Mouse (Mus musculus): ENCODE measurements around the gene Mrpl18. TPM values are rescaled to one million over a fixed set of nuclear protein-coding genes. Genes with fewer than 3 reads are reported as not detected.
"Not testable (repeated sequence)": the region's sequence is repeated elsewhere in the genome, so short reads cannot be mapped to it uniquely, and the experiment has no call there.

Mrpl18 gene
- polyA plus RNA-seq, 1 experiment from 2014 or later = 95.2 TPM

DNA sequence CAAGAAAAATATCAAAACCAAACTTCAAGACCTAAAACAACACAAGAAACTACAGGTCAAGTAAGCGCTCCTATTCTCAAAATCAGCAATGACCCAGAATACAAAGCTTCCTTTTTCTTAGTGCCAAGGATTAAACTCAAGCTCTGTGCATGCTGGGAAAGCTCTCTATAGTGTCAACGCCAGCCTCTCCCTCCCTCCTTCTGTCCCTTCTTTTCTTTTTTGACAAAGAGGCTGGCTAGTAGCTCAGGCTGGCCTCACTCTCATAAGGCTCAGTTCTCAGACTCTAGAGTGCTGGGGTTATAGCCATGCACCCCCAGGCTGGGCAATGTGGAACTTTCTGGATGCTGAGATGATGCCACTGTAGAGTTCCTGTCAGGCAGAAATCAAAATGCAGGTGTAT, 21.9 kb upstream of the Mrpl18 start:
- peaks cover 25% of the 10 kb centered on the region for H3K4me1 ChIP-seq (replicated peaks)
- WGBS (ENCODE audit: insufficient replicate concordance) = 39% methylated on average over 2 of the region's 2 CpGs
- H3K9ac ChIP-seq = no peak overlapping the region
- ATAC-seq (ENCODE audit: insufficient read depth) = no peak
- no peak overlapping the region for H3K4me2 ChIP-seq
- H3K9me3 ChIP-seq (replicated peaks) = no peaks in the 10 kb centered on the region
- no peak overlapping the region for H3K4me3 ChIP-seq (replicated peaks)
- H3K27ac ChIP-seq (replicated peaks) = no peak overlapping the region
- H3K27me3 ChIP-seq = no peaks in the 10 kb centered on the region
- no peaks in the 10 kb centered on the region; the same call in none of the 2 replicates for H3K36me3 ChIP-seq (replicated peaks)

DNA sequence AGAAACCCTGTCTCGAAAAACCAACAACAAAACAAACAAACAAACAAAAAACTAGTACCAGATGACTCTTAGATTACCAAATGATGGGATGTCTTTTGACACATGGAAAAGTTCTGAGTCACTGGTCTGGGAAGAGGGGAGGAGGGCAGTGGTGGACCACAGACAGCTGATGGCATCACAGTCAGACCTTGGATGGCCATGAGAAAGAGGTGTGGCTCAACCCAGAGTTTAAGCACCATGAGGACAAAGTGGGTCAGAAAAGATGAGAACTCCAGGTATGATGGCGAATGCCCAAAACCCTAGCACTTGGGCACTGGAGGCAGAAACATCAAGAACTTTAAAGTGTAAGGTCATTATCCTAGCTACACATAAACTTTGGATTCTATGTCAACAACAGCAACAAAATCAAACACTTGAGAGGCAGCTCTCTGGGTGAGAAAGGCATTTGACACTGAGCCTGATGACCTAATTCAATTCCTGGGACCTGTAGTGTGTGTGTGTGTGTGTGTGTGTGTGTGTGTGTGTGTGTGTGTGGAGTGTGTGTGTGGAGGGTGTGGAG, 21.3 kb upstream of the Mrpl18 start:
- H3K4me3 ChIP-seq (replicated peaks) = no peak overlapping the region
- no peaks in the 10 kb centered on the region for H3K27me3 ChIP-seq
- peaks cover 25% of the 10 kb centered on the region for H3K4me1 ChIP-seq (replicated peaks)
- WGBS (ENCODE audit: insufficient replicate concordance) = 64% methylated on average over 2 of the region's 2 CpGs
- no peaks in the 10 kb centered on the region for H3K9me3 ChIP-seq (replicated peaks)
- H3K36me3 ChIP-seq (replicated peaks) = no peaks in the 10 kb centered on the region; the same call in 1 of the 2 replicates
- no peak overlapping the region for H3K27ac ChIP-seq (replicated peaks)
- no peak for ATAC-seq (ENCODE audit: insufficient read depth)
- H3K4me2 ChIP-seq = no peak overlapping the region
- no peak overlapping the region for H3K9ac ChIP-seq

DNA sequence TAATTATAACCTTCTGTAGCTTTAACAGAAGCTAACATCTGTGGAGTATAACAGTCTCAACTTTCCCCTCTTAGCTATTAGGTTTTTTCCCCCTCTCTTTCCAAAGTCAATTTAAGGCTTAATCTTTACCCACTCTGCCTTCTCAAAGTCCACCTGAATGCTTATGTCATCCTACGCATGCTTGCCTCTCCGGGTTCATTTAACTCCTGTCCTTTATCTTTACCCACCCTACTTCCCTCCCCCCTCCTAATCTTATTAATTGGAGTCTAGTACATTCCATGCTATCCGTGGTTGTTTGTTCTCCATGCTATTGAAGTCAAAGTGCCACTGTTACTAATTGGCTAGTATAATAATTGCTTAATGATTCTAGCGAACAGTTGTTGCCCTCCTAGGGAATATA, 19.6 kb upstream of the Mrpl18 start:
- Histone ChIP-seq H3K9ac (no peak overlapping the region), H3K4me3 (replicated peaks) (no peak overlapping the region), H3K27ac (replicated peaks) (peak overlapping the region; percentile 55; the same call in 1 of the 2 replicates), H3K4me1 (replicated peaks) (peaks cover 12% of the 10 kb centered on the region), H3K36me3 (replicated peaks) (no peaks in the 10 kb centered on the region), H3K9me3 (replicated peaks) (no peaks in the 10 kb centered on the region), H3K4me2 (no peak overlapping the region), H3K27me3 (no peaks in the 10 kb centered on the region)
- peak; percentile 32; the same call in 1 of the 2 replicates for ATAC-seq (ENCODE audit: insufficient read depth)
- WGBS (ENCODE audit: insufficient replicate concordance) = 34% methylated on average over 4 of the region's 4 CpGs

DNA sequence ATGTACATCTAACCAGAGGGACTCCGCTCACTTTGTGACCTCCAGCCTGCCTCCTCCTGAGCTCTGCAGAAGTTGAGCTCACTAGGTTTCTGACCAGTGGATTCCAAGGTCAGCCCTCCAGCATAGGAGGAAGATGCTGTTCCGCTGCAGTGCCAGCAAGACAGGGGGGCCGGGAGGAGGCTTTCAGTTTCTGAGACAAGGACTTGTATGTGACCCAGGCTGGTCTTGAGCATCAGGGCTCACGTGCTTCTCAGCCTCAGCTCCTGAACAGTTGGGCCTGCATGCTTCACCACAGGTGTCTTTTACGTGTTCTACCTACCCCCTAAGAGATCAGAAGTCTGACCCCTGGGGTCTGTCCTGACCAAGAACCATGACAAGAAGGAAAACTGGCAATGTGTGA, 15.4 kb upstream of the Mrpl18 start:
- H3K4me3 ChIP-seq (replicated peaks); H3K36me3 ChIP-seq (replicated peaks); ATAC-seq (ENCODE audit: insufficient read depth); H3K4me2 ChIP-seq; H3K9ac ChIP-seq; H3K27ac ChIP-seq (replicated peaks); H3K4me1 ChIP-seq (replicated peaks); H3K9me3 ChIP-seq (replicated peaks); H3K27me3 ChIP-seq: not testable (repeated sequence)
- 77% methylated on average over 5 of the region's 5 CpGs for WGBS (ENCODE audit: insufficient replicate concordance)

DNA sequence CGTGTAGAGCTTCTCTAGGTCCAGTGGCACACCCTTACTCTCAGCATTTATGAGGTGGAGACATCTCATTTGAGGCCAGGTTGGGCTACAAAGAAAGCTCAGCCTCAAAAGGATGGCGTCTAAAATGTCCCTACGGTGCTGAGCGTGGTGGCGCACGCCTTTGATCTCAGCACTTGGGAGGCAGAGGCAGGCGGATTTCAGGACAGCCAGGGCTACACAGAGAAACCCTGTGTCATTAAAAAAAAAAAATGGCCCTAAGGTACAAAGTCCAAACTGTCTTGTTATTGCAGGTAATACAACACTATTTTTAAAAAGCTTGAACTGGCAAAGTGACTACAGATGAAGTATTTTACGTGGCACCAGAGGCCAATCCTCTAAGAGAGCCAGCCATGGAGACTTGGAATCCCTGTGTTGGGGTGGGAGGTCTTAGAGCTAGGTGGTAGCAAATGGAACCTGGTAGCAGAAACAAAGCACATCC, 9.6 kb upstream of the Mrpl18 start:
- no peaks in the 10 kb centered on the region for H3K27me3 ChIP-seq
- H3K4me1 ChIP-seq (replicated peaks) = peaks cover 3% of the 10 kb centered on the region
- H3K27ac ChIP-seq (replicated peaks) = peak overlapping the region; percentile 17; the same call in 1 of the 2 replicates
- H3K4me3 ChIP-seq (replicated peaks) = no peak overlapping the region
- H3K9ac ChIP-seq = no peak overlapping the region
- no peaks in the 10 kb centered on the region for H3K9me3 ChIP-seq (replicated peaks)
- WGBS (ENCODE audit: insufficient replicate concordance) = 83% methylated on average over 8 of the region's 8 CpGs
- no peak overlapping the region for H3K4me2 ChIP-seq
- H3K36me3 ChIP-seq (replicated peaks) = peaks cover 59% of the 10 kb centered on the region
- ATAC-seq (ENCODE audit: insufficient read depth) = no peak

DNA sequence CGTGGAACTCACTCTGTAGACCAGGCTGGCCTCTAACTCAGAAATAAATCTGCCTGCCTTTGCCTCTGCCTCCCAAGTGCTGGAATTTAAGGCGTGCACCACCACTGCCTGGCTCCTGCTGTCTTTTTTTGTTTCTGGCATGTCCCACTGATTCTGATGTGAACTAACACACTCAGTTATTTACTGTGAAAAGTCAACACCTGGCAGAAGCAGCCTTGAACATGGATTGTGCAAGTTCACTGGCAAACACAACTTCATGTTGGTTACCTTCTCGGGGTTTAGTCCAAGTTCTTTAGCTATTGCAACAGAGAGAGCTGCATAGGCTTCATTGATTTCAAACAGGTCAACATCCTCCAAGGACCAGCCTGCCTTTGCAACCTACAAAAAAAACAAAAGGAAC, 8.9 kb upstream of the Mrpl18 start:
- no peaks in the 10 kb centered on the region for H3K27me3 ChIP-seq
- peaks cover 67% of the 10 kb centered on the region for H3K36me3 ChIP-seq (replicated peaks)
- H3K4me3 ChIP-seq (replicated peaks) = no peak overlapping the region
- WGBS (ENCODE audit: insufficient replicate concordance) = 72% methylated on average over 3 of the region's 3 CpGs
- no peak overlapping the region for H3K4me2 ChIP-seq
- H3K9me3 ChIP-seq (replicated peaks) = no peaks in the 10 kb centered on the region
- peak overlapping the region; percentile 17; the same call in 1 of the 2 replicates for H3K27ac ChIP-seq (replicated peaks)
- H3K9ac ChIP-seq = no peak overlapping the region
- H3K4me1 ChIP-seq (replicated peaks) = peaks cover 3% of the 10 kb centered on the region
- ATAC-seq (ENCODE audit: insufficient read depth) = peak; percentile 61

DNA sequence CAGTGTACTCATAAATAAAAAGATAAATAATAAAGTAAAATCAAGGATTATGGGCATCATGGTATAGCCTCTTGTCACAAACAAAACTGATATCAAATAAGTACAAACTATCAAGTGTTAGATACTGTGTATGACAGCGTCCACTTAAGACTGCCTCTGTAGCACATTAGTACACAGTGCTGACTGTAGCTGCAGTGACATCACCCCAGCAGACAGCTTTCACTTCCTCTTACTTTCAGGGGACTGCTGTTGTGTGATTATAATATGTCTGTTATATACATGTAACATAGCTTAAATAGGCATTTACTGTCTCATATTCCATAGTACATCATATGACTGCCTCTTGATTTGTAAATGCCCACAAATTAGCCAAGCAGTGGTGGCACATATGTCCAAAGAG, 4.9 kb upstream of the Mrpl18 start:
- Histone ChIP-seq H3K4me3 (replicated peaks) (no peak overlapping the region), H3K4me2 (no peak overlapping the region), H3K9me3 (replicated peaks) (no peaks in the 10 kb centered on the region), H3K27ac (replicated peaks) (no peak overlapping the region), H3K36me3 (replicated peaks) (peaks cover 78% of the 10 kb centered on the region), H3K9ac (no peak overlapping the region), H3K27me3 (no peaks in the 10 kb centered on the region), H3K4me1 (replicated peaks) (peaks cover 16% of the 10 kb centered on the region)
- ATAC-seq (ENCODE audit: insufficient read depth) = no peak
- 80% methylated on average over 1 of the region's 1 CpGs for WGBS (ENCODE audit: insufficient replicate concordance)

DNA sequence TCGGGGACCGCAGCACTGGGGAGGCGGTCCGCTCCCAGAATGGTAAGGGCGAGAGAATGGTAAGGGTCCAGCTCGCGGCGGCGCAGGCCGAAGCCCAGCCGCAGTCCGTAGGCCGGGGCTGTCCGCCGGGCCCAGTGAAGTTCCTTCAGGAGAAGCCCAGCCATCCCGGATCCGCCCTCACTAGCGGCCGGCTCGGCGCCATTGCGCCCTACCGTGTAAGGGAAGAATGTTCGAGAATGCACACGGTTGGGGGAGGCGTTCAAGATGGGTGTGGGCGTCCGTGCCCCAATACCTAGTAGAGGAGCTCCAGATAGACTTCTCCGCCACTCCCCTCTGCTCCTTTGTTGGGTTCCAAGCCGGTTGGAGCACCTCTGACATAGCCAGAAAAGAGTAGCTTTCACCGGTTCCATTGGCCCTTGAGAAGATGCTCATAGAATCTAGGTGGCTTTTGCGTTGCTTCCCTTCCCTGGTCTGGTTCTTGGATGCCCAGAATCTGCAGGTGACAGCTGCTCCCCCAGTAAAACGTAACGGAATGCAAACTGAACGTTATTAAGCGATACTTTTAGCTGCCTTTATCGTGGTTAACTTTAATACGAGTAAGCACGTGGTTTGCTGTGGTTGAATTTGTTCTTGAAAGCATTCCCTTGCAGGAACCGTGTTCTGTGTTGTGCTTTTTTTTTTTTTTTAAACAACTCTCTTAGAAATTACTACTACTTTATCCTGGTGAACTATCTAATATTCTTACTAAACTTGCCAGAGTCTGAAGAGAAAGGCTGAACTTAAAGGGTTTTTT, 639 bp upstream of the Mrpl18 start:
- H3K4me1 ChIP-seq (replicated peaks) = peaks cover 25% of the 10 kb centered on the region
- under 1% methylated on average over 40 of the region's 40 CpGs for WGBS (ENCODE audit: insufficient replicate concordance)
- peak overlapping the region; percentile 76 for H3K4me2 ChIP-seq
- H3K9ac ChIP-seq = peak overlapping the region; percentile 97
- peak overlapping the region; percentile 93 for H3K27ac ChIP-seq (replicated peaks)
- peak overlapping the region; percentile 98 for H3K4me3 ChIP-seq (replicated peaks)
- H3K36me3 ChIP-seq (replicated peaks) = peaks cover 62% of the 10 kb centered on the region
- no peaks in the 10 kb centered on the region for H3K27me3 ChIP-seq
- no peaks in the 10 kb centered on the region for H3K9me3 ChIP-seq (replicated peaks)
- peak; percentile 65 for ATAC-seq (ENCODE audit: insufficient read depth)

DNA sequence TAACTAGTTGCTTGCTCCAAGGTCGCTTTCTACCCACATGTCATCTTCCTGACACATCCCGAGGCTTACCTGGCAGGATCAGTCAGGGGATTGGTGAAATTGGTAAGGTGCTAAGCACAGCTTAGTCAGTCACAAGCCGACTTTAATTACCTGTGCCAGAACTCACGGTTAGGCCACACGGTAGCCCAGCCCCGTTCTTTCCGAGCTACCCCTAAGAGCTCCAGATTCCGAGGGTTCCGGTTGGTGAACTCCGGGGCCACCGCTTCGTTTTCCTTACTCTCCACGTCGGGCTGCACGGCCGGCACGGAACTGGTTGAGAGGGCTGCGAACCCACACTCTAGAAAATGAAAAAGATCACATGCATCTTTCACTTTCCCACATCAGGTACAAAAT, 661 bp downstream of the Mrpl18 start, which contains the start of gene Tcp1:
Tcp1 (plus strand) TSS at position 214 of the 393 bp plus-strand sequence.
- no peak for ATAC-seq (ENCODE audit: insufficient read depth)
- Histone ChIP-seq H3K9ac (peak within 1 kb of the TSS; percentile 97), H3K4me2 (peak within 1 kb of the TSS; percentile 76), H3K4me3 (replicated peaks) (peak within 1 kb of the TSS; percentile 98), H3K36me3 (replicated peaks) (peaks cover 63% of the 10 kb centered on the region), H3K9me3 (replicated peaks) (no peaks in the 10 kb centered on the region), H3K27ac (replicated peaks) (peak within 1 kb of the TSS; percentile 93), H3K4me1 (replicated peaks) (peaks cover 25% of the 10 kb centered on the region), H3K27me3 (no peaks in the 10 kb centered on the region)
- WGBS (ENCODE audit: insufficient replicate concordance) = under 1% methylated on average over 18 of the region's 18 CpGs

DNA sequence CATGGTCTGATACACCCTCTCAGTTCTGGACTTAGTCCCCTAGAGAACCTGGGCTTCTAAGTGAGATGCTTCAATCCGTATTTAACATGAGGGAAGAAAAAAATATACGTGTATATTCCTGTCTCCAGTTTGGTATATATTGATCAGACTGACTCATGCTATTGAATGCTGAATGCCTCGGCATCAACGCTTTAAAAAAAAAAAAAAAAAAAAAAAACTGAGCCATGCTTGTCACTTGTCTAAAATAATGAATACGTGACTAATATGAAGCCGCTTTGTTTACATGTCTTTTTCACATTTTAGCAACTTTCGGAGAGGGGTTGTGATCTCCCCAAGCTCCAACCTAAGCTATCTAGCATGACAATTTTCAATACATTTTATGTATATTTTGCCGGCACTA, 5.8 kb downstream of the Mrpl18 start:
- ATAC-seq (ENCODE audit: insufficient read depth) = no peak
- H3K4me1 ChIP-seq (replicated peaks) = peaks cover 12% of the 10 kb centered on the region
- H3K27ac ChIP-seq (replicated peaks) = no peak overlapping the region
- H3K9me3 ChIP-seq (replicated peaks) = no peaks in the 10 kb centered on the region
- no peak overlapping the region for H3K9ac ChIP-seq
- no peaks in the 10 kb centered on the region for H3K27me3 ChIP-seq
- H3K36me3 ChIP-seq (replicated peaks) = peaks cover 48% of the 10 kb centered on the region
- no peak overlapping the region for H3K4me2 ChIP-seq
- 75% methylated on average over 8 of the region's 8 CpGs for WGBS (ENCODE audit: insufficient replicate concordance)
- H3K4me3 ChIP-seq (replicated peaks) = no peak overlapping the region

DNA sequence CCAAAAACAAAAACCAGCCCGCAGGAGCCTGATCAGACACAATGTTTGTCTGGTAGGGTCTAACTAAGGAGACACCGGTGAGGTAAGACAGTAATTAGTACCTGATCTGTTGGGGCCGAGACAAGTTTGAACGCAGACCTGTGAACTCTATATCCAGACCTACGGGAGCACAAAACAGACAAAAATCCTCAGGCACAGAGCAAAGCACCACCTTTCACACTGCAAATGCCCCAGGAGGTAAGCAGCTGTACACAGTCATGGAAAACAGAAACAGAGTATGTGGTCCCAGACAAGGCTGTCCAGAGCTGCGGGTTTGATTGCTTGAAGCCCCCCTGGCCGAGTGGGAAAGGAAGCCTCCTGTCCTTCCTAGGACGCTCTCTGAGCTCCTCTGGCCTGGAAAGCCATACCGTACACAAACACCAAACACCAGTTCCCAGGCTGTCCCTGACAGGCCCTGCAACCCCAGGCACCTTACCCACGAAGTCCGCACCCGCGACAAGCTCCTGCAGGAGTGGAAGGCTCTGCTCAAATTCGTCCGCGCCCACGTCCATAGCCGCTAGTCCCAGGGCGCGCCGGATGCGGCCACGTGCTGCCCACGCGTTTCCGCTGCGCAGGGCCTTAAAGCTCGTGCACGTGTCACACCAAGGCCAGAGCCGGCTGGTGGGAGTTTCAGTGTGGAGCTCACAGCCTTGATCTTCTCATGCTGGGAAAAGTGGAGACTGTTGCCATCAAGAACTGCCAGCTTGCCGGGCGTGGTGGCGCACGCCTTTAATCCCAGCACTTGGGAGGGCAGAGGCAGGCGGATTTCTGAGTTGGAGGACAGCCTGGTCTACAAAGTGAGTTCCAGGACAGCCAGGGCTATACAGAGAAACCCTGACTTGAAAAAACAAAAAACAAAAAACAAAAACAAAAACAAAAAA, 6.5 kb downstream of the Mrpl18 start, which contains the start of gene Pnldc1:
Pnldc1 (minus strand) TSS at position 870 of the 920 bp plus-strand sequence.
- H3K36me3 ChIP-seq (replicated peaks) = peaks cover 54% of the 10 kb centered on the region

More for the DNA sequence above, 6.5 kb downstream of the Mrpl18 start, which contains the start of gene Pnldc1:
- no peak for ATAC-seq (ENCODE audit: insufficient read depth)
- Histone ChIP-seq H3K4me2 (no peak within 1 kb of the TSS), H3K27ac (replicated peaks) (no peak within 1 kb of the TSS), H3K27me3 (no peaks in the 10 kb centered on the region), H3K4me3 (replicated peaks) (no peak within 1 kb of the TSS), H3K9ac (no peak within 1 kb of the TSS), H3K9me3 (replicated peaks) (no peaks in the 10 kb centered on the region), H3K4me1 (replicated peaks) (peaks cover 9% of the 10 kb centered on the region)
- WGBS (ENCODE audit: insufficient replicate concordance) = 82% methylated on average over 35 of the region's 35 CpGs
